Mouse (Mus musculus) bone marrow macrophage, adult 2 months (primary cell): ENCODE results near the gene Lcor.

Experiments
- CTCF ChIP-seq: IDR thresholded peaks from 2 replicates; pipeline ENCODE4 v1.5.1; 2012; ENCODE audit warnings: low read depth, mild to moderate bottlenecking, low read length, moderate library complexity
- POLR2A ChIP-seq: IDR thresholded peaks from 2 replicates; pipeline ENCODE4 v1.6.1; 2012; ENCODE audit warnings: mild to moderate bottlenecking, low read depth, low read length, borderline replicate concordance

DNA sequence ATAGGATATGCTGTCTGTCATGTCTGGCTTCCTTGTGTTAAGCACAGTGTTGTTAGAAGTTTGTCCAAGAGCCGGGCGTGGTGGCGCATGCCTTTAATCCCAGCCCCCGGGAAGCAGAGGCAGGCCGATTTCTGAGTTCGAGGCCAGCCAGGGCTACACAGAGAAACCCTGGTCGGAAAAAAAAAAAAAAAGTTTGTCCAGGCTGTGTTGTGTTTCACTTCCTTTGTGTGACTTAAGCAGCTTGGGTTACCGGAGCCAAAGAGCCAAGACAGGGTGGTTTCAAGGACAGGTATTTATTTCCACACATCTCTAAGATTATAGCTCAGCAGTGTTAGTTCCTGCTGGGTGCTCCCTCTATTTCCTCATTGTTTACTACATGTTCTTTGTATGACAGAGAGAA is 25.4 kb downstream of the Lcor start:
- TF ChIP-seq CTCF: no peak
- no peak for TF ChIP-seq POLR2A
